Mouse (Mus musculus): ENCODE results near the gene Fxyd5.

Gene Fxyd5

DNA sequence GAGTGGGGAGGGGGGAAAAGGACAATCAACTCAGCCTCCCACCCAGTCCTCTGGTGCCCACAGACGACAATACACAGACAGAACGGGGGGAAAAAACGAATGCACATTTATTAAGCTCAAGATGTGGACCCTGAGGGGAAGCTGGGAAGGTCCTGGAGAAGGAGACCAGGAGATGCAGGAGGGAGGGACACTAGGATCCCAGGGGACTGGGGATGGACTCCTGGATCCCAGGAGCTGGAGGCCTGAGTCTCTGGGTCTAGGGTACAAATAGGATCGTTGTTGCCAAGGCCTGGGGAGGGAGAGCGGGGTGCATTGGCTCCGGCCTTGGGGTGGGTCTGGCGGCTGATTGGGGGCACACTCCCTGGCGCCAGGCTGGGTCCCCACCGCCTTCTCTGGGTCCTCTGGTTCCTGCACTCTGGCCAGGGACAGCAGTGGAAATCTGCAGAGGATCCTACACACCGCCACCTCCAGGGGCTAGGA is at the start of gene Fxyd5:
Fxyd5 (minus strand) TSS at position 51 of the 480 bp plus-strand sequence.
- no peak for DNase-seq (ENCODE audit: low spot score in 2 of 2)

DNA sequence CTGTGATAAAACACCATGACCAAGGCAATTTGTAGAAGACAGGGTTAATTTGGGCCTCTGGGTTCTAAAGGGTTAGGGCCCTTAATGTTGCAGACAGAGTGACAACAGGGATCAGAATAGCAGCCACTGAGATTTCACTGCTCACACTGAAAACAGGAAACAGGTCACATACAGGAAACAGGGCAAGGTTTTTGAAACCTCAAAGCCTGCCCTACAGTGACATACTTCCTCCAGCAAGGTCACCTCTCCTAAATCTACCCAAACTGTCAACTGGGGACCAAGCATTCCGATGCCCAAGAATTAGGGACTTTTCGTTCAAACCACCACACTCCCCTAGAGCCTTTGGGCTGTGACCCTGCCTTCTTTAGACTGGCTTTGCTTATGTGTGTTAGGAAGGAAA is 47.4 kb upstream of the Fxyd5 start:
- no peak for DNase-seq (ENCODE audit: low spot score in 2 of 2)

GRCm38 (mm10) chr7:31088206-31088605 is 45.9 kb upstream of the Fxyd5 start:
- no peak for DNase-seq (ENCODE audit: low spot score in 2 of 2)

GRCm38 (mm10) chr7:31087262-31087661 is 45.0 kb upstream of the Fxyd5 start:
- no peak for DNase-seq (ENCODE audit: low spot score in 2 of 2)

DNA sequence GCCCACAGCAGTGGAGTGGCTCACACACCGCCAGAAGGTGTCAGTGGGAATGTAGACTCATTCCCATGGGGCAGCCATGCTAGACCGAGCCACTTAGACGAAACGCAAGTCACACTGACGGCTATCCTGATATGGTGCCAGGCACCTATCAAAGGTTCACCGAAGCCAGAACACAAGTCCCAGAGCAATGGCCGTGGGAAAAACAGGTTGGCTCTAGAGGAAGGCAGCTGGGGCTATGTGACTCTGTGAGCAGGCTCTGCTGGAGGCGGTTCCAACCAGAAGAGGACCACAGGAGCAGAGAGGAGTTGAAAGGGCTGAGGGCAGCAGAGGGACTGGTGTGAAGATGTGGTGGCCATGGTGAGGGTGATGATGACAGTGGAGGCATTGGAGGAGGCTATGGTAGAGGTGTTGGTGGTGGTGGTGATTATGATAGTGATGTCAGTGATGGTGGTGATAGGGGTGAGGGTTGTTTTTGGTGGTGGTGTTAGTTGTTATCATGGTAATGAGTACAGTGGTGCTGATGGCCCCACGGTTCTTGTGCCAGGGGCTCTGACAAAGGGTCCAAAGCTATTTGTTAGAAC is 44.0 kb upstream of the Fxyd5 start:
- DNase-seq (ENCODE audit: low spot score in 2 of 2) = no peak

DNA sequence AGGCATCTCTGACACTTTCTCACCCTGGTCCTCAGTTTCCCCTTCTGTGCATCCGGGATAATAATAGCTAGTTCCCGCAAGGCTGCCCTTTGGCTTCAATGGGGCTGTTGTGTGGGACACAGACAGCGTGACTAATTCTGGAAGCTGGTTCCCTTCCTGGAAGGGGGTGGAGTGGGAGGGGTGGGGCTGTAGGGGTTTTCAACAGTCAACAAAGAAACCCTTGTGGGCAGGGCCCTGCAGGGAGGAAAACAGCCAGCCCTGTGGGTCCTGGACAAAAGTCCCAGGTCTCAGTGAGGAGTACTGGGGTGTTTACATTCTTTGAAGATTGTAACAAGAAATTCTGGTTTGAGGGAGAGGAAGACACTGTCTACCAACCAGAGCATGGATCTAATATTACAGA is 42.9 kb upstream of the Fxyd5 start:
- no peak for DNase-seq (ENCODE audit: low spot score in 2 of 2)

- DNase-seq (ENCODE audit: low spot score in 2 of 2) = no peak
Measured at GRCm38 (mm10) chr7:31084140-31084539, 41.9 kb upstream of the Fxyd5 start.

DNA sequence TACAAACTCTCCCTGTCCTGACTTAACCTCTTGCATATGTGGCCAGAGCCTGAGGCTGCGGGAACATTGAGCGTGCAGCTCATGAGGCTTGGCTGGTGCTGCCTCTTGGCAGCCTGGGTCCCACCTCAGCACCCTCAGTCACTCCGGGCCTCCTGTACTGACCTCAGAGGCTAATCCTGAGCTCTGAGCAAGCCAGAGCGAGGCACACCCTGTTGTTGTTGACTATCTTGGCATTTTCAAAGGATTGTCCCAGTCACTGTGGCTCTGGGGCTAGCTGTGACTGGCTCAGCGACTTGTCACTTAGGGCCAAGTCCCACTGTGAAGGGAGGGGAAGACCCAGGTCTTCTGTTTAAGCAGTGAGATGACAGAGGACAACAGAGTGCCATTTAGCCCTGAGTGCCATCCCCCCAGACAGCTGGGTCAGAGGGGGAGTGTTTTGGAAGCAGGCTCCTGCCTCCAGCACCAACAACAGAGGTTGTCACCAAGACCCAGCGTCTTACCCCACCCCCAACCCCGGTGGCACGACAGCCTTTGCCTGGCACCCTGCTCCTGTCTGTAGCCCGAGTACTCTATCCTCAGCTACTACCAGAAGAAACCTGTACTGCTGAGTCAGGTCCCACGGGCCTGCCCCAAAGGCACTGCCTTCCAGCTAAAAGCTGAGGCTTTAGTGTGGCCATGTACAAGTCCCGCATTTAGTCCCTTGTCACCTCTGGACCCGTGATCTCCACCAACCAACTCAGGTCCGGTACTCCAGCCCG is 40.7 kb upstream of the Fxyd5 start:
- DNase-seq (ENCODE audit: low spot score in 2 of 2) = no peak

DNA sequence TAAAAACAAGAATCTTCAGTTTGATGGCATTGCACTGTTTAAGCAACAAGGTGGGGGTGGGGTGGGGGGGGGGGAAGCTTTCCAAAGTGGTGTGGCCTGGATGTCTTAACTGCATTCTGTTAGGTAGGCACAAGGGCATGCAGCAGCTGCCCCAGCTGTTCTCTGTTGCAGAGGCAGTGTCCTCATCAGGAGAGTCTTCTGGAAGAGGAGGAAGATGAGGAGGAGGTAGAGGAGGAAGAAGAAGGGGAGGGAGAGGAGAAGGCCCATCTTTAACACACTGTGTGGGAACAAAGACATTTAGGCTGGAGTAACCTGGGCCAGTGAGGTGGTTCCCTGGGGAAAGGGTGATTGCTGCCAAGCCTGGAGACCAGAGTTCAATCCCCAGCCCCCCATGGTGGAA is 39.8 kb upstream of the Fxyd5 start:
- no peak for DNase-seq (ENCODE audit: low spot score in 2 of 2)

DNA sequence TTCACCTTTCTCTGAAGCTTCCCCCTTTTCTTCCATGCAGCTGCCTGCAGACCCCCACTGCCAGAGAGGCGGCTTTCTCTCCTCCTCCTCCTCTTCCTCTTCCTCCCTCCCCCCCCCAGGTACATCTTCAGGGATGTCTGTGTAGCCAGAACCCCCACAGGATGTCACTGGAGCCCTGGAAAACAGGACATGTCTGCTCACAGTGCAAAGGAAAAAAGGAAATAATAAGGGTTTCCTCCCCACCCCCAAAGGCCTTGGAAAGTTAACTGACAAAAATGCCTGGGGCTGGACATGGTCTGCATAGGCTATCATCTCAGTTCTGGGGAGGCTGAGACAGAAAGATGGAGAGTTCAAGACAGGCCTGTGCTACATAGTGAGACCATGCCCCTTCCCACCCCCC is 38.8 kb upstream of the Fxyd5 start:
- no peak for DNase-seq (ENCODE audit: low spot score in 2 of 2)

GRCm38 (mm10) chr7:31080611-31081010 is 38.3 kb upstream of the Fxyd5 start:
- no peak for DNase-seq (ENCODE audit: low spot score in 2 of 2)

DNA sequence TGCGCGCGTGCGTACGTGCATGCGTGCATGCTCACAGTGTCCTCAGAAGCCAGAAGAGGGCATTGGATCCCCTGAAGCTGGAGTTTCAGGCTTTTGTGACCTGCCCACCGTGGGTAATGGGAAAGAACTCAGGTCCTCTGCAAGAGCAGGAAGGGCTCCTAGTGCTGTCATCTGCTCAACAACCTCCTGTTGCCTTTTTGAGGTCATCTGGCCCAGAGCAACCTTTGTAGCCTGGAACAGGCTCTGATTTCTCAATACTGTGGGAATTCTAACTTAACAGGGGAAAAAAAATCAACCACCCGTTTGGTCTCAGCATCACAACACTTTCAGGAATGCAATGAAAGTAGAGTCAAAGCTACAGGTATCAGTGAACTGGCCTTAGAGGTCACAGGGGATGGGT is 37.4 kb upstream of the Fxyd5 start:
- DNase-seq (ENCODE audit: low spot score in 2 of 2) = no peak

DNA sequence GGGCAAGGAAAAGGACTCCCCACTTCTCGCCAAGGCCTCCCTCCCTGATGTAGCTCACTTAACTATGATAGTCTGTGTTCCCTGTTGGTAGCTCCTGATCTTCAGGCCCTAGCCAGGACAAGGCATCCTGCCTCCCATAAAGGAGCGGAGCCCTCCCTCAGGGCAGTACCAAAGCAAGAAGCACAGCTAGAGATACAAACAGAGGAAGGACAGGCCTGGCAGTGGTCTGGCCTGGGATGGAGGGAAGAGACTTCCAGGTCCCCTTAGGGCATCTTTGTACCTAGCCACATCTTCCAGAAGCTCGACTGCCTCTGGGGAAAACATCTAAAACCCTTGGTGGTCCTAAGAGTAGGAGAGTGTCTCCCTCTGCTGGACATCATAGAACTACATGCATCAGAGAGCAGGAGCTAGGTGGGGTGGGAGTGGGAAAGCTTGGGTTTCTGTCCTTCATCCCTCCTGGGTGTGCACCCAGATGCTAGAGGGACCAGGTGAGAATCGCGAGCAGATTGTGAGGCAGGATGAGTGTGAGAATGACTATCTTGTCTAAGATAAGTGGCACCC is 35.7 kb upstream of the Fxyd5 start:
- no peak for DNase-seq (ENCODE audit: low spot score in 2 of 2)

DNA sequence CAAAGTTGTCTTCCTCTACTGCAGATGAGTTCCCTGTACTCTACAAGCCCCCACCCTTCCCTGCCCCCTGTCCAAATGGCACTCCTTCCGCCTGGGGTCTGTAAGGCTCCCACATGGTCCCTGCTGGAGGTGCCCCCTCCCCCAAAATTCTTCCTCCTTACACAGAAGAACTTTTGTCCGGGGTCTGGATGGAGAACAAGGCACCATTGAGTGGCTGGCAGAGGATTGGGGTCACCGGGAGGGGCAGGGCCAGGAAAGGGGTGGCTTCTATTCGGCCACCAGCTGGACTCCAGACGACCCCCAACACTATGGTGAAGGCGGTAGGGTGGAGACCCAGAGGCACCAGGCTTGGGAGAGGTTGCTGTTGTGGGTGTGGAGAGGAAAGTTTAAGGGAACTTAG is 35.2 kb upstream of the Fxyd5 start:
- no peak for DNase-seq (ENCODE audit: low spot score in 2 of 2)

- no peak for DNase-seq (ENCODE audit: low spot score in 2 of 2)
Measured at GRCm38 (mm10) chr7:31076492-31076891, 34.2 kb upstream of the Fxyd5 start, which contains the start of gene Fxyd3. TSS of gene Fxyd3 (minus strand) at chr7:31076704.

DNA sequence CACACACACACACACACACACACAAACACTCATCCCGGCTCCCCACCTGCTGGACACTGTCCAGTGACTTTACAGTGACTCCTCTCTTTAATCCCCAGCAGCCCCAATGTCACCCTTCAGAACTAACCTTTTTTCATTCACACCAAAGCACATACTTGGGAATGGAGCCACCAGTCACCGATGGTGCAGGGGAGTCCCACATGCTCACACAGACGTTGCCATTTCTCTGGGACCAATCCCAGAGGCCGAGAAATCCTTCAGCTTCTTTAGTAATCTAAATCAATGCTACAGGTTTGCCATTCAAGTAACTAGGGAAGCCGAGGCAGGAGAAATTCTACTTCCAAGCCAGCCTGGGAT is 32.4 kb upstream of the Fxyd5 start:
- DNase-seq (ENCODE audit: low spot score in 2 of 2) = no peak

GRCm38 (mm10) chr7:31074061-31074712 is 31.9 kb upstream of the Fxyd5 start:
- DNase-seq (ENCODE audit: low spot score in 2 of 2) = no peak

- DNase-seq (ENCODE audit: low spot score in 2 of 2) = no peak
Measured at GRCm38 (mm10) chr7:31073546-31073945, 31.3 kb upstream of the Fxyd5 start.

- no peak for DNase-seq (ENCODE audit: low spot score in 2 of 2)
Measured at GRCm38 (mm10) chr7:31072326-31072725, 30.0 kb upstream of the Fxyd5 start.

DNA sequence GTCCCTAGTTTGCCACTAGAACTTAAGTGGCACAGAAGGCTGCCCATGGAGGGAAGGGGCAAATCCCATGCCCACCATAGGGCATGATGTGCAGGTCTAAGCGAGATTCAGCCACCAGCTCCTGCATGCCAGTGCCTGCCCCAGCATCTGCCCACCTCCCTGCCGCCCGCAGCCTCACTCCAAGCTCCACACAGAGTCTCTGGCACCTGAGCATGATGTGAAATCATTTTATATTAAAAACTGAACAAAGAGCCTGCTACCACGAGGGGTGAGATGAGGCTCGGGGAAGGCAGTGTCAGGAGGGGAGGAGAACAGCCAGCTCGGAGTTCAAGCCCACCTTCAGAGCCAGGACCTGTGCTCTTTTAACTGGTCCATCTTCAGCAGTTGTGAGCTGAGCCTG is 28.0 kb upstream of the Fxyd5 start:
- no peak for DNase-seq (ENCODE audit: low spot score in 2 of 2)

DNA sequence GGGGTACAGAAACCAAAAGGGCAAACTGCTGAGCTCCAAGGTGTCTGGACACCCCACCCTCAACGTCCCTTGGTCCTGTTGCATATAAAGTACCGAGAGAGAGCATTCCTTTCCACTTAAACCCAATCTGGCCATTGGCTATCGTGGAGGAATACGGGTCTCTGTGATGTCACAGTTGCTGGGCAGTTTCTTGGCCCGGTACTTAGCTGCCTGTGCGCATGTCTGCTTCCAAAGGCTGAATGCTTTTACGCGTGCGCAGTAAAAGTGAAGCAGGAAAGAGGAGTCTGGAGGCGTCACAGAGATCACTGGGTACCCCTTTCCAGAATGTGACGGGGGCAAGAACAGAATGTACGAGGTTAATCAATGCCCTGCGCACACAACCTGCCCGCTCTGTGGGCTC is 27.2 kb upstream of the Fxyd5 start:
- DNase-seq (ENCODE audit: low spot score in 2 of 2) = no peak

DNA sequence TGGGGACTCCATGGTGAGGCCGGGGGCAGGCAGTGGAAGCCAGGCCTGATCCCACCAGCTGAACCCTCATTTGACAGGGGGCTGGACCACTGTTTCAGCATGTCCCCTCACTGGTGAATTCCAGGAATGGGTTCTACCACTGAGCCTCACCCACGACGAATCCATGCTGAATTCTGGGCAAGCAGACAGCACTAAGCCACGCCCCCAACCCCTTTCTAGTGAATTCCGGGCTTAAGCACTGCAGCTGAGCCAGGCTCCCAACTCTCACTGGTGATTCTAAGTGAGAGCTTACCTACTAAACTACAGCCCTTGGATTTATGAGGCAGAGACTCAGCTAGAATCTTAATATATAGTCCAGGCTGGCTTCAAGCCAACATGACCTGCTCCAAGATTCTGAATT is 25.6 kb upstream of the Fxyd5 start:
- DNase-seq (ENCODE audit: low spot score in 2 of 2) = no peak

DNA sequence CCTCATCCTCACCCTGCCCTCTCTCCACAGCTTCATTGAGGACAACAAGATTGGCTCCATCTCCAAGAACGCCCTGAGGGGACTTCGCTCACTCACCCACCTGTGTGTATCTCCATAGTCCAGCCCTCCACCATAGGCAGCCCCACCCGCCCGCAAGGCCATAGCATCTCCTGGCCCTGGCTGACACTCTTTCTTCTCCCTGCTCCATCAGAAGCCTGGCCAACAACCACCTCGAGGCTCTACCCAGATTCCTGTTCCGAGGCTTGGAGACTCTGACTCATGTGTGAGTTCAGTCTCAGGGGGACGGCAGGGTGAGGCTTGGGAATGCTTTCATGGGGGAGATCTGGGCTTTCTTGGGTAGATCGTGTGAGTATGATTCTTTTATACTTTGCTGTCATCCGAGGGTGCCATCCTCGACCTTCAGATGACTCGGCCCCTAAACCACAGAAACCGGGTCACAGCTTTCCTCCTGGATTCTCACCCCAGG is 20.8 kb upstream of the Fxyd5 start:
- no peak for DNase-seq (ENCODE audit: low spot score in 2 of 2)

All from spleen, postnatal 10 days (tissue).